Mouse (Mus musculus) midbrain, embryonic 10.5 days (tissue): ENCODE results near the gene Mbnl1. TPM values are rescaled to one million over a fixed set of nuclear protein-coding genes. Genes with fewer than 3 reads are reported as not detected.

Experiments used
- DNase-seq: peaks from one replicate; pipeline ENCODE4 v3.0.0-alpha.2; 2017; ENCODE audit warnings: low spot score
- H3K27ac ChIP-seq: fragments of 300-500 bp; sonication (generic); replicated peaks from 2 replicates; pipeline ENCODE4 v1.5.1; 2016; ENCODE audit warnings: mild to moderate bottlenecking
- H3K27me3 ChIP-seq: fragments of 300-500 bp; sonication (generic); 2 replicates; pipeline ENCODE4 v1.6.1; 2016; ENCODE audit warnings: low read depth, mild to moderate bottlenecking; ENCODE audit not compliant: poor library complexity, severe bottlenecking
- H3K36me3 ChIP-seq: fragments of 300-500 bp; sonication (generic); 2 replicates; pipeline ENCODE4 v1.6.1; 2016; ENCODE audit warnings: mild to moderate bottlenecking, moderate library complexity
- H3K4me1 ChIP-seq: fragments of 300-500 bp; sonication (generic); 2 replicates; pipeline ENCODE4 v1.6.1; 2016
- H3K4me3 ChIP-seq: fragments of 300-500 bp; sonication (generic); 2 replicates; pipeline ENCODE4 v1.5.1; 2016; ENCODE audit warnings: mild to moderate bottlenecking, moderate library complexity
- H3K9me3 ChIP-seq: fragments of 300-500 bp; sonication (generic); replicated peaks from 2 replicates; pipeline ENCODE4 v1.6.1; 2016; ENCODE audit warnings: mild to moderate bottlenecking
- WGBS: fragments of 180-500 bp; shearing (Covaris S2); methylation state at CpG from one replicate; pipeline ENCODE4 v1.1.7; 2016; 5-methylcytosine and 5-hydroxymethylcytosine counted together
- polyA plus RNA-seq: library from polyadenylated mRNA; unstranded; fragments of >200 nt; fragmentation: Nextera tagmentation; extraction: Ambion mirVana; gene quantifications from 2 replicates; pipeline ENCODE4 v1.2.1, GENCODE M21; 2016

Mbnl1 gene
- polyA plus RNA-seq, 1 experiment from 2014 or later = 34.5 TPM

- Histone ChIP-seq H3K36me3 (no peaks in the 10 kb centered on the region), H3K4me3 (no peak overlapping the region), H3K27ac (no peak overlapping the region), H3K9me3 (no peaks in the 10 kb centered on the region), H3K4me1 (peaks cover 17% of the 10 kb centered on the region), H3K27me3 (no peaks in the 10 kb centered on the region)
- DNase-seq = no peak
- WGBS = 67% methylated on average over 1 of the region's 1 CpGs
Observed at GRCm38 (mm10) chr3:60568171-60568684, 95.6 kb downstream of the Mbnl1 start.

- no peak for DNase-seq
- peaks cover 10% of the 10 kb centered on the region for H3K4me1 ChIP-seq
- no peak overlapping the region for H3K4me3 ChIP-seq
- H3K9me3 ChIP-seq = no peaks in the 10 kb centered on the region
- H3K36me3 ChIP-seq = no peaks in the 10 kb centered on the region
- H3K27me3 ChIP-seq = no peaks in the 10 kb centered on the region
- no peak overlapping the region for H3K27ac ChIP-seq
- WGBS = 75% methylated on average over 6 of the region's 6 CpGs
Observed at GRCm38 (mm10) chr3:60568801-60569568, 96.4 kb downstream of the Mbnl1 start.

- Histone ChIP-seq H3K27ac (no peak overlapping the region), H3K36me3 (no peaks in the 10 kb centered on the region), H3K4me3 (no peak overlapping the region), H3K9me3 (no peaks in the 10 kb centered on the region), H3K27me3 (no peaks in the 10 kb centered on the region), H3K4me1 (peaks cover 6% of the 10 kb centered on the region; the same call in 1 of the 2 replicates)
- 83% methylated on average over 2 of the region's 2 CpGs for WGBS
- DNase-seq = no peak
Observed at GRCm38 (mm10) chr3:60569781-60570180, 97.2 kb downstream of the Mbnl1 start.

- Histone ChIP-seq H3K27me3 (no peaks in the 10 kb centered on the region), H3K36me3 (no peaks in the 10 kb centered on the region), H3K9me3 (no peaks in the 10 kb centered on the region), H3K4me1 (peaks cover 6% of the 10 kb centered on the region; the same call in 1 of the 2 replicates), H3K27ac (no peak overlapping the region), H3K4me3 (no peak overlapping the region)
- WGBS = 79% methylated on average over 5 of the region's 5 CpGs
- no peak for DNase-seq
Observed at GRCm38 (mm10) chr3:60570491-60571022, 97.9 kb downstream of the Mbnl1 start.

- H3K4me3 ChIP-seq = no peak overlapping the region
- H3K4me1 ChIP-seq = peaks cover 9% of the 10 kb centered on the region; the same call in 1 of the 2 replicates
- 93% methylated on average over 1 of the region's 1 CpGs for WGBS
- no peaks in the 10 kb centered on the region for H3K9me3 ChIP-seq
- H3K27me3 ChIP-seq = no peaks in the 10 kb centered on the region
- DNase-seq = no peak
- no peak overlapping the region for H3K27ac ChIP-seq
- no peaks in the 10 kb centered on the region for H3K36me3 ChIP-seq
Observed at GRCm38 (mm10) chr3:60571493-60571892, 98.9 kb downstream of the Mbnl1 start.

- no peaks in the 10 kb centered on the region for H3K9me3 ChIP-seq
- DNase-seq = no peak
- no peak overlapping the region for H3K4me3 ChIP-seq
- no peaks in the 10 kb centered on the region for H3K27me3 ChIP-seq
- H3K36me3 ChIP-seq = no peaks in the 10 kb centered on the region
- H3K27ac ChIP-seq = no peak overlapping the region
- peaks cover 12% of the 10 kb centered on the region; the same call in 1 of the 2 replicates for H3K4me1 ChIP-seq
- WGBS = 88% methylated on average over 9 of the region's 9 CpGs
Observed at GRCm38 (mm10) chr3:60574199-60574598, 101.6 kb downstream of the Mbnl1 start.

- no peak for DNase-seq
- H3K27ac ChIP-seq = no peak overlapping the region
- no peaks in the 10 kb centered on the region for H3K36me3 ChIP-seq
- no peaks in the 10 kb centered on the region for H3K27me3 ChIP-seq
- no peaks in the 10 kb centered on the region for H3K9me3 ChIP-seq
- 86% methylated on average over 4 of the region's 4 CpGs for WGBS
- H3K4me1 ChIP-seq = peaks cover 12% of the 10 kb centered on the region; the same call in 1 of the 2 replicates
- H3K4me3 ChIP-seq = no peak overlapping the region
Observed at GRCm38 (mm10) chr3:60574849-60575524, 102.4 kb downstream of the Mbnl1 start.

GRCm38 (mm10) chr3:60575945-60576344, 103.3 kb downstream of the Mbnl1 start:
- DNase-seq = no peak
- H3K9me3 ChIP-seq = no peaks in the 10 kb centered on the region
- 71% methylated on average over 2 of the region's 2 CpGs for WGBS

GRCm38 (mm10) chr3:60576366-60577046, 103.9 kb downstream of the Mbnl1 start:
- H3K36me3 ChIP-seq = no peaks in the 10 kb centered on the region
- WGBS = 82% methylated on average over 9 of the region's 9 CpGs
- H3K9me3 ChIP-seq = no peaks in the 10 kb centered on the region
- no peak overlapping the region for H3K27ac ChIP-seq
- no peaks in the 10 kb centered on the region for H3K27me3 ChIP-seq
- no peak overlapping the region for H3K4me3 ChIP-seq
- H3K4me1 ChIP-seq = 0 out of 2 replicates have a peak, but pooled peaks cover 13% of the 10 kb centered on the region
- no peak for DNase-seq

More at GRCm38 (mm10) chr3:60575945-60576344, 103.3 kb downstream of the Mbnl1 start:
- Histone ChIP-seq H3K27ac (no peak overlapping the region), H3K27me3 (no peaks in the 10 kb centered on the region), H3K36me3 (no peaks in the 10 kb centered on the region), H3K4me1 (0 out of 2 replicates have a peak, but pooled peaks cover 13% of the 10 kb centered on the region), H3K4me3 (no peak overlapping the region)

- Histone ChIP-seq H3K9me3 (no peaks in the 10 kb centered on the region), H3K27ac (no peak overlapping the region), H3K4me3 (no peak overlapping the region), H3K27me3 (no peaks in the 10 kb centered on the region), H3K36me3 (no peaks in the 10 kb centered on the region), H3K4me1 (peaks cover 18% of the 10 kb centered on the region)
- no peak for DNase-seq
- 89% methylated on average over 4 of the region's 4 CpGs for WGBS
Observed at GRCm38 (mm10) chr3:60579880-60580279, 107.2 kb downstream of the Mbnl1 start.

- Histone ChIP-seq H3K27ac (no peak overlapping the region), H3K27me3 (no peaks in the 10 kb centered on the region), H3K4me3 (no peak overlapping the region), H3K9me3 (no peaks in the 10 kb centered on the region), H3K4me1 (peaks cover 18% of the 10 kb centered on the region), H3K36me3 (no peaks in the 10 kb centered on the region)
- no peak for DNase-seq
- WGBS = 67% methylated on average over 5 of the region's 5 CpGs
Observed at GRCm38 (mm10) chr3:60580699-60581098, 108.1 kb downstream of the Mbnl1 start.

GRCm38 (mm10) chr3:60582154-60582553, 109.5 kb downstream of the Mbnl1 start:
- Histone ChIP-seq H3K36me3 (no peaks in the 10 kb centered on the region), H3K4me3 (no peak overlapping the region), H3K4me1 (peaks cover 14% of the 10 kb centered on the region), H3K27me3 (no peaks in the 10 kb centered on the region), H3K9me3 (no peaks in the 10 kb centered on the region), H3K27ac (no peak overlapping the region)
- DNase-seq = no peak
- 79% methylated on average over 3 of the region's 3 CpGs for WGBS
